Mouse (Mus musculus): Measurements from ENCODE around the gene Trpv6.
A peak's percentile ranks its signal among the peaks of the same experiment; 100 is the strongest.

The Trpv6 gene

DNA sequence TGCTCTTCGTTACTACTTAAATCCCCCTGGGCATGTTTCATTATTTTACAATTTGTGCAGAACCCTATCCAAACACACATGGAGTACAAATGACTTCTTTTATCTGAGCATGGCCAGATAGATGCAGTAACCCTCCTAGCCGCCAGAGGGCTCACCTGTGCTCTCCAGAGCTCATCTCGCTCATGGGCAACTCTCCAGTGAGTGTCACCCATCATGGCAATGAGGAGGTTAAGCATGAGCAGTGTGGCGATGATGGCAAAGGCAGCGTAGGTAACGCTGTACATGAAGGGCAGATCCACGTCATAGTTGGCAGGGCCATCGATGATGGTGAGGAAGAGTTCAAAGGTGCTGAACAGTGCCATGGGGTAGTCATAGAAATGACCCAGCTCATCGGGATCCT lies 13.5 kb downstream of the Trpv6 start:
- peak; percentile 56 for DNase-seq (ENCODE audit: low read depth, low spot score)

DNA sequence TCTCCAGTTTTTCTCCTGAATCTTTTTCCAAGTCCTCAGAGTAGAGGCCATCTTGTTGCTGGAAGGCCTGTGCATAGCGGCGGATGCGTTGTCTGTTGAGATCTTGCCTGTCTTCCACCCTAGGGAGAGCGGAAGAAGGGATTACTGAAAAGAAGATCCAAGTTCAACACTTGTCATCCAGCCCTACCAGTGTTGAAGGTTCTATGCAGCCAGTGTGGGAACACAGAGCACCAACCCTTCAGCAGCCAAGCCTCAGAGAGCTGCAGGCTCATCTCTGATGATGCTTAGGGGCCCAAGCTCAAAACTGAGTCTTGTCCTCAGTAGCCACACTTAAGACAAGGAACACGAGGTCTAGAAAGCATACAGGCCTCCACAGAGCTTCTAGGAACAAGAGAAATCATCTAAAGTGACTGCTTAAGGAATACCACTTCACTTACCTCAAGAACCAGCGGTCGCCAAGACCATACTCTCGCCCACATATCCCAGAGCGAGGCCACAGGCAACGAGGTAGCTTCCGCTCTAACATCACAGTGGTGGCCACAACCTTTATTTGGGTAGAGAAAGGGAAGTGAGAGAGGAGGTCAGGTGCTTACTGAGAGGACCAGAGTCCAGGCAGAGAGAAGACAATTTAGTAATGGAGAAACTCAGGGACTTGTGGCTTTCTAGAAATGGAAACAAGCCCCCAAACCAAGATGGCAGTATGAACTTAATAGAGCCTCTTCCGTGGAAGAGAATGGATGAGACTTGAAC lies 14.8 kb downstream of the Trpv6 start:
- DNase-seq (ENCODE audit: low read depth, low spot score): no peak

DNA sequence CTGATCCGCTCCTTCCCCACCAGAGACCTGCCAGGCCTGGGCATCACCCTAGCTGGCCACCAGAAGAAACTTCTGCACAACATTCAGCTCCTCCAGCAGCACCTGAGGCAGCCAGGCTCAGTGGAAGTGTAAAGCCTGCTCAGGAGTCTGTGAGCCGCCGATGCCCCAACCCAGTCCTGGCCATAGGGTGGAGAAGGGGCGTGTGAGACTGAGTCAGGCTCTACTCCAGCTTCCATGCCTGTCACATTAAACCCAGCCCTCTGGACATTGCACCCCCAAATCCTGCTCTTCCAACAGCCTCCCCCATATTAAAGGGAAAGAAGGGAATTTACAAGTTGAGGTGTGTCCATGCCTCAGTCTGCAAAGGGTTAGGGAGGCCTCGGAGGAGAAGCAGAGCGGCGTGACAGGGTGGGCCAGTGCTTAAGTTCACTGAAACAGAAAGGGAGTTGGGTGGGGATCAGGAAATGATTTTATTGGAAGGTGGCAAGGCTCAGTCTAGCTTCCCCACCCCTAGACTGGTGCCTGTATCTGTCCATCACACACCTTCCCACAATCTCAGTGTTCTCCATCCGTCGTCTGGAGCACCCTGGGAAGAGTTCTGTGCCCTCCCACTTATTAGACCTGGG lies 15.9 kb downstream of the Trpv6 start:
- DNase-seq (ENCODE audit: low read depth, low spot score): no peak

DNA sequence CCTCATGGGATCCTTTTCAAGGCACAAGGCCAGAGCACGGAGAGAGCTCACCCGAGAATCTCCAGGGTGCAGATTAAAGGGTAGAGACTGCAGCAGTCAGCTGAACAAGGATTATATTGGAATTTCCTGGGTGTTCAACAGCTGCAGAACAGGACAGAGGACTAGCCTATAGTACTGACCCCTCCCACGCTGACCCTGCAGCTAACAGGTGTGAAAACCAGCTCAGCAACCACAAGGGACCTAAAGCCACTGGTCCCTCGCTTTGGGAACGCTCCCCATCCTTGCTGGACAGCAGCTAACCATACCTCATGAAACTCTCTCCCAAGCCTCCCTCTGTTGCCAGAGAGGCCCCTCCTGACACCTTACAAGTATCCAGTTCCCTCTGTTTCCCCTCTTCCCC lies 28.6 kb downstream of the Trpv6 start:
- DNase-seq (ENCODE audit: low read depth, low spot score): no peak

DNA sequence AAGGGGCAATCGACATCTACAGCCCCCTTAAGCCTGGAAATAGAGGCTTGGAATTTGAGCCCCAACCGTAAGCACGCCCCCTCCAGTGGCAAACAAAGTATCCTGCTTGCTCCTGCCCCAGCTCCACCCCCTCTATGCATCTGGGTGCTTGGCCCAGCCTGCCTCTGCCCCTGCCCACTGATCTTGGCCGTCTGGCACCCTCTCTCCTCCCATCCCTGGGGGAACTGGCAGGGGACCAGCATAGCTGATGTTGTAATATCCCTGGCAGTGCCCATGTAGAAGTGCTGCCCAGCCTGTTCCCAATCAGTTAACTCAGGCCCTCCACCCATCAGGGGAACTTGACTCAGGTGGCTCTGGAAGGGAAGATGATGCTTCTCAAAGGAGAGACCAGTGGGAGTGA lies 30.0 kb downstream of the Trpv6 start:
- peak; percentile 79 for DNase-seq (ENCODE audit: low read depth, low spot score)

DNA sequence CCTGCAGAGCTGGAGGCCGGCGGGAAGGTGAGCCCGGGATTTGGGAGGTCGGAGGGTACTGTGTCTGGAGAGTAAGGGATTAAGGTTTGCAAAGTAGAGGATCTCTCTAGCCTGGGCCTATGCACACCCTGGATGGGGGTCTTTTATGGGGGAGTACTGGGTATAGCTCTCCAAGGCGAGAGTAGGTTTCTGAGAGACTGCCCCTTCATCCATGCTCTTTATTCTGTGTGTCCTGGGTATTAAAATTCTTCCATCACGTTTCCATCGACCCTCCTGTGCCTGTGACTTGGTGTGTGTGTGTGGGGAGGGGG lies 30.5 kb downstream of the Trpv6 start:
- no peak for DNase-seq (ENCODE audit: low read depth, low spot score)

DNA sequence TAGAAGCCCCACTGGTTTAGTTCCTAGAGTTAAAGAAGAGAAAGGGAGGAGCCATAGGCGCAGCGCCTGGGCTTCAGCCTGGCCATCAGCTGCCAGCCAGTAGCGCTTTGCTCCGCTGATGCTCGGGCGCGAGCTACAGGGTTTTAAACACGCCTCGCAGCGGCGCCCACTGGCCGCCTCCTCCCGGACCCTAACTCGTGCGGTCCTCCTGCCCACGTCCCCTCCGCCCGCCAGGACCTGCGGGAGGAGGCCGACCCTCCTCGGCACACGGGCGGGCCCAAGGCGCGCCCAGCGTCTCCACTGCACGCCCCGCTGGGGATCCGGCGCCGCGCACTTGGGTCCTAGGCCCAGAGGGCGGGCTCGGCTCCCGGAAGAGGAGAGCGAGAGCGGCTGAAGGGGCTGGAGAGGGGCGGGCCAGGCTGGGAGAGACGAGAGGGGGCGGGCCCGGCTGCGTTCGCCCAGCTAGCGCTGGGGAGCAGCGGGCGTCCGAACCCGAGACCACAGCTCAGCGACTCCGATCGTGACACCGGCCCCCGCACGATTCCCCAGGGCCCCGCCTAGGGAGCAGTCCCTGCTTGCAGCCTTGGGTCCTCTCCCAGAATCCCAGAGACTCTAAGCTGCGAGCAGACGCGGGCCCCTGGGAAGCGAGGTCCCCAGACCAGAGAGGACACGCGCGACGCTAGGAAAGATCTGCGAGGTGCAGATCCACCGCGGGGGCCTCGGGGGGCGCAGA lies 31.0 kb downstream of the Trpv6 start, which contains the start of gene Ephb6:
TSS of gene Ephb6 (plus strand) at position 422 of the 733 bp plus-strand sequence.
- peak; percentile 80 for DNase-seq (ENCODE audit: low read depth, low spot score)

DNA sequence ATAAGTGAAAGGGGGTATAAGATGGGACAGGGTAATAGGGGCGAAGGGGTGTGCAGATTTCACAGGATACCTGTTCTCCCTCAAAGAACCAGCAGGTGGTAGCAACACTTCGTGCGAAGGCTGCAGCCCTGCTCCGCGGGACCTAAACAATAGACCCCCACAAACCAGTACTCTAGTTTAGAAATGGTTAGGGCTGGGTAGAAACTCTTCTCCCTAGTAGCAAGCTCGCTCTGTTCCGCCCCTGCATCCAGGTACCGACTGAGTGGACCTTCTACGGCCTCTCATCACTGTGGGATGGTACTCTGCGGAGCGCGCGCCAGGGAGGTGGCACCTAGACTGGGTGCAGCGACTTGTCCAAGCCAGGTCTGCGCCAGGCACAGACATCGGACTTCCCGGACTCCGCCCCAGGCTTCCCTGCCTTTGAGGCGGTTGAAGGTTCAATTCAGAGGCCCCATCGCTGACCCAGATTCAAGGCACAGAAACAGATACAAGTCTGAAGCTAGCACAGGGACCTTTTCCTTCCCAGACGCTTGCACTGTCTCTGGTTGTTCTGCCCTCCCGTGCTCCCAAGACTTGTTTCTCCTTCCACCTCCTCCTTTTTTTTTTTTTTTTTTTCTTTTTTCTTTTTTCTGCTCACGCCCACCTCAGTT lies 31.7 kb downstream of the Trpv6 start:
- peak; percentile 76 for DNase-seq (ENCODE audit: low read depth, low spot score)

DNA sequence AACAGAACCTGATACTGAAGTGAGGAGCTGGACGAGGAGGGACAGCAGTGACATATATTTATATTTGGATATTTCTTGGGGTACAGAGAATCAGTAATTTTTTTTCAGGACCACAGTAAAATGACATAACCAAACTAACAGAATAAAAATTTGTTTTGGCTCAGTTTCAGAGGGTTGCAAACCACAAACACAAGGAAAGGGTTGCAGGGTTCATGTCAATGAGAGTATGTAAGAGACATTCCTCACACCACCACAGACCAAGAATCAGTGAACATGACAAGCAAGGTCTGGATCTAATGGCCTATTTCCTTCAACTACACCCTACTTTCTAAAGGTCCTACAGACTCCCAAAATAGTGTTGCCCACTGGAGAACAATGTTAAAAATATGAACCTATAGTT lies 54.0 kb downstream of the Trpv6 start:
- DNase-seq (ENCODE audit: low read depth, low spot score): no peak

DNA sequence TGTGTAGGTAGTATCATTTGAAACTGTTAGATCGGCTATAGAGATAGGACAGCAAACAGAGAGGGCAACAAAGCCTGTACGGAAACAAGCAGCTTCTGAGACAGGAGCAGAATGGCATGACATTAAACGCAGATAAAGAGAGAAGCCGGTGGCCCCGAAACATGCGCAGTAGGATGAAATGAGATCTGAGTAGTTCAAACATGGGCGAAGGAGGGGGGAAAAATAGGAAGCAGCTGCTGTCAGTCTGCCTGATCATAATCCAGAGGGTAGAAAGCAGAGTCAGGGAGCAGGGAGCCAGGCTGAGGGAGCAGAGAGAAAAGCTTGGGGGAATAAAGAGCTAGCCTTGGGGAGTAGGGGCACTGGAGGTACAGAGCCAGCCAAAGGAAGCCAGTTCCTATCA lies 54.9 kb downstream of the Trpv6 start:
- no peak for DNase-seq (ENCODE audit: low read depth, low spot score)

DNA sequence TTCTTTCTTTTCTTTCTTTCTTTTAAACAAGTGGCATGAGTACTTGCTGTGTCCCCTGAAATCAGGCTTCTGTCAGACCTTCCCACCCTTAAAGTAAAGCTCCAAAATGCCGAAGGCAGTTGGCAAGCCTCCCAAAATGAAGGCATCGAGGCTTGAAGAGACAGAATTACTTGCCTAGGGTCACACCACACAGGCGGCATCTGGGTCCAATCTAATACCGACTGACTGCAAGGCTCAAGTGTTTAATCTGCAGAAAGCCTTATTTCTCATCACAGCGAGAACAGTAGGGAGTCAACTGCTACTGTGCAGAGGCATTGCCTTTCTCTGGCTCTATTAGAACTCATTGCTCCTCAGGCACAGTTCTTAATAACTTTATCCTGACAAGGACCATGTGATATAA lies 58.9 kb downstream of the Trpv6 start:
- DNase-seq (ENCODE audit: low read depth, low spot score): no peak

DNA sequence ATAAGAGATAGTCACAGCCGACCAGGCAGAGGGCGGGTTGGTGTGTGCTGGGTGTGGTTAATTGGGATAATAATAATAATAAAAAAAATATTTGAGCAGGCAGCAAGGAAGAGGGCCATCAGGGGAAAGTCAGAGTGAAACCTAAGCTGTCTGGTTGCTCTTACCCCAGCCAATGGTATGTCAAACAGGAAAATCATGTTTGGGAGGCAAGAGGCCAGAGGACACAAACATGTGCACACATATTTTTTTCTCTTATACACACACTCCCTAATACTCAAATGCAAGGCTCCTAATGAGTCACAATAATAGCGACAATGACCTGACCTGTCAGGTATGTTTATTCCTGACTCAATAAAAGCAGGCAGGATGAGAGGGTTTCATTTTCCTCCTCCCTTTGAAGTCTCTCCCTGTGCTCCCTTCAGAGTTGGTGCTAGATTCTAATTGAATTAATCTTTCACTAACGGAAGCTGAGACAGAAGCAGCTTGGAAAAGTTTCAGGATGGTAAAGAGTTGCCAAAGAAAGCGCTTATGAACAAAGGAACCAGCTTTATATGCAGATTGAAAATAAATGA lies 59.6 kb downstream of the Trpv6 start:
- DNase-seq (ENCODE audit: low read depth, low spot score): no peak

Measured in brain, adult 2 months (tissue).